Mouse (Mus musculus): ENCODE results near the gene Rps16. TPM values are rescaled to one million over a fixed set of nuclear protein-coding genes. Genes with fewer than 3 reads are reported as not detected.
"Not testable (repeated sequence)": the region's sequence is repeated elsewhere in the genome, so short reads cannot be mapped to it uniquely, and the experiment has no call there.

Rps16 gene
- total RNA-seq, 4 experiments from 2014 or later = 521 to 591 (median 572) TPM

DNA sequence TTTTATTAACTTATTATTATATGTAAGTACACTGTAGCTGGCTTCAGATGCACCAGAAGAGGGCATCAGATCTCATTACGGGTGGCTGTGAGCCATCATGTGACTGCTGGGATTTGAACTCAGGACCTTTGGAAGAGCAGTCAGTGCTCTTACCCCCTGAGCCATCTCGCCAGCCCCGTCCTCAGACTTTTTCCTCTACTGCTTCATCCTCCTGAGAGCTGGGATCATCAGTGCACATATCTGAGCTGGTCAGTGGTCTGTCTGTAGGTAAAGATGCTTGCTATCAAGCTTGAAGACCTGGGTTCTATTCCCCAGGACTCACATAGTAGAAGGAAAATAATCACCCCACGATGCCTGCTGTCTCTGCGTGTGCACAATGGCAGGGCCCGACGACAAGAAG is 36.9 kb downstream of the Rps16 start:
- DNase-seq (ENCODE audit: low spot score in 2 of 2) = not testable (repeated sequence)

- no peak for DNase-seq (ENCODE audit: low spot score in 2 of 2)
Measured at GRCm38 (mm10) chr7:28390331-28390730, 39.9 kb downstream of the Rps16 start.

GRCm38 (mm10) chr7:28392429-28393271 is 42.2 kb downstream of the Rps16 start, which contains the start of the genes Med29 and Paf1:
TSS of gene Med29 (minus strand) at chr7:28392708.
TSS of gene Paf1 (plus strand) at chr7:28392951.
- peak; percentile 93 to 99 for DNase-seq (ENCODE audit: low spot score in 2 of 2)

- no peak for DNase-seq (ENCODE audit: low spot score in 2 of 2)
Measured at GRCm38 (mm10) chr7:28393272-28393951, 43.0 kb downstream of the Rps16 start.

DNA sequence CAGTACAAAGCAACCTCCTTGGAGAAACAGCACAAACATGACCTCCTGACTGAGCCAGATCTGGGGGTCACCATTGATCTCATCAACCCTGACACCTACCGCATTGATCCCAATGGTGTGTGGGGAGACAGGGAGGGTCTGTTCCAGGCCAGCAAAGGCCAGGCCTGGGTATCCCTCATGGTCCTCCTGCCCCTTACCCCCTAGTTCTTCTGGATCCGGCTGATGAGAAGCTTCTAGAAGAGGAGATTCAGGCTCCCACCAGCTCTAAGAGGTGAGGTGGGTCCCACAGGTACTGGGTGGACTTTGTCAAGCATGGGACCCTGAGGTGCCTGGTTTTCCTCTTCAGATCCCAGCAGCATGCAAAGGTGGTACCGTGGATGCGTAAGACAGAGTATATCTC is 45.0 kb downstream of the Rps16 start:
- DNase-seq (ENCODE audit: low spot score in 2 of 2) = no peak

- no peak for DNase-seq (ENCODE audit: low spot score in 2 of 2)
Measured at GRCm38 (mm10) chr7:28398000-28398399, 47.5 kb downstream of the Rps16 start.

DNA sequence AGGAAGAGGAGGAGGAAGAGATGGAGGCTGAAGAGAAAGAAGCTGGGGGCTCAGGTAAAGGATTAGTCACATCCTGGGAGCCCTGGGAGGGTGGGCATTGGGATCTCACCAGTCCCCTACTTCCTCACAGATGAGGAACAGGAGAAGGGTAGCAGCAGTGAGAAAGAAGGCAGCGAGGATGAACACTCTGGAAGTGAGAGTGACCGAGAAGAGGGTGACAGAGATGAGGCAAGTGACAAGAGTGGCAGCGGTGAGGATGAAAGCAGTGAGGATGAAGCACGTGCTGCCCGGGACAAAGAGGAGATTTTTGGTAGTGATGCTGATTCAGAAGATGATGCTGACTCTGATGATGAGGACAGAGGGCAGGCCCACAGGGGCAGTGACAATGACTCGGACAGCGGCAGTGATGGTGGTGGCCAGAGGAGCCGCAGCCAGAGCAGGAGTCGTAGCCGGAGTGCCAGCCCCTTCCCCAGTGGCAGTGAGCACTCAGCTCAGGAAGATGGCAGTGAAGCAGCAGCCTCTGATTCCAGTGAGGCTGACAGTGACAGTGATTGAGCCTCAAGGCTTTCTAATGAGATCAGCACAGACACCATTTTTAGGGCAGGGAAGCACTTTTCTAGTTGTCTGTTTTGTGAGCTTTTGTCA is 48.4 kb downstream of the Rps16 start:
- DNase-seq (ENCODE audit: low spot score in 2 of 2) = no peak

- DNase-seq (ENCODE audit: low spot score in 2 of 2) = no peak
Measured at GRCm38 (mm10) chr7:28401030-28401429, 50.6 kb downstream of the Rps16 start.

DNA sequence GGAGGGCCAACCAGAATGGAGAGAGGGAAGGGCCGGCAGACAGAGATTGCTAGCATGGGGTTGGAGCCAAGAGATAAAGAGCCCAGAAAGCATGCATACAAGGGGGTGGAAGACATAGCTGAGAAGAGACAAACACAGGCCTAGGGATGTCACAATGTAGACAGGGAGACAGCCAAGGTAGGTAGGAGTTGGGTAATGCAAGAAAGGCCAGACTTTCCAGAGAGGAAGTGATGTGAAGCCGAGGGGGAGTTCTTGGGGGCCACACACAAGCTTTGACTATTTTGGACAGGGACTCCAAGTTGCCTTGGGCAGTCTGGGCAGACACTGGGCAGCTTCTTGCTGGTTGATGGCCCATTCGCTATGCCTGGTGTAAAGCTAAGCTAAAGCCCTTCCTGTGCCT is 51.5 kb downstream of the Rps16 start:
- no peak for DNase-seq (ENCODE audit: low spot score in 2 of 2)

Other genes with a start within 250 kb of the Rps16 start
- under 1 TPM; 0.06 to 0.12 (median 0.07) TPM for gene 9530053A07Rik, start 221.2 kb upstream of the Rps16 start, total RNA-seq (2022)
- 10 to 100 TPM; 47.8 to 59.8 (median 56.9) TPM for gene Fbl, start 180.9 kb upstream of the Rps16 start, total RNA-seq (2022)
- 10 to 100 TPM; 42.5 to 45.3 (median 44.3) TPM for gene Dyrk1b, start 171.2 kb upstream of the Rps16 start, total RNA-seq (2022)
- gene Eid2, start 82.8 kb upstream of the Rps16 start, total RNA-seq (2022) = 10 to 100 TPM; 56.5 to 59.8 (median 58.3) TPM
- gene Eid2b, start 72.9 kb upstream of the Rps16 start, total RNA-seq (2022) = 10 to 100 TPM; 30.6 to 34.2 (median 33.4) TPM
- gene Selenov, start 59.5 kb upstream of the Rps16 start, total RNA-seq (2022) = 1 to 10 TPM in 2 of 4 experiments, under 1 TPM in 2; 0.72 to 1.9 (median 1.0) TPM
- gene Dll3, start 48.4 kb upstream of the Rps16 start, total RNA-seq (2022) = 1 to 10 TPM in 2 of 4 experiments, under 1 TPM in 2; 0.59 to 2.9 (median 0.95) TPM
- gene Timm50, start 38.6 kb upstream of the Rps16 start, total RNA-seq (2022) = 10 to 100 TPM; 34.8 to 39.2 (median 39.1) TPM
- gene Supt5, start 11.9 kb upstream of the Rps16 start, total RNA-seq (2022) = 100 to 1,000 TPM; 117 to 123 (median 121) TPM
- 1 to 10 TPM; 6.2 to 8.4 (median 8.0) TPM for gene Plekhg2, start 21.9 kb downstream of the Rps16 start, total RNA-seq (2022)
- gene Zfp36, start 29.6 kb downstream of the Rps16 start, total RNA-seq (2022) = 1 to 10 TPM; 2.1 to 6.1 (median 3.6) TPM
- 10 to 100 TPM; 13.2 to 17.4 (median 16.3) TPM for gene Med29, start 42.1 kb downstream of the Rps16 start, total RNA-seq (2022)
- gene Paf1, start 42.3 kb downstream of the Rps16 start, total RNA-seq (2022) = 10 to 100 TPM; 51.1 to 77.7 (median 63.9) TPM
- gene Gmfg, start 86.8 kb downstream of the Rps16 start, total RNA-seq (2022) = 1 to 10 TPM in 2 of 4 experiments, under 1 TPM in 2; 0.38 to 5.7 (median 1.9) TPM
- 10 to 100 TPM; 77.6 to 83.2 (median 81.1) TPM for gene Lrfn1, start 101.3 kb downstream of the Rps16 start, total RNA-seq (2022)
- gene Ifnl2, start 159.8 kb downstream of the Rps16 start, total RNA-seq (2022) = not detected
- gene Ifnl3, start 172.2 kb downstream of the Rps16 start, total RNA-seq (2022) = not detected
- gene Sycn, start 190.2 kb downstream of the Rps16 start, total RNA-seq (2022) = not detected
- gene Nccrp1, start 196.6 kb downstream of the Rps16 start, total RNA-seq (2022) = under 1 TPM in 3 of 4 experiments, not detected in 1; 0.23 to 0.49 (median 0.39) TPM
- 10 to 100 TPM; 58.2 to 70.1 (median 61.7) TPM for gene Samd4b, start 247.5 kb downstream of the Rps16 start, total RNA-seq (2022)
- 1 to 10 TPM; 8.4 to 9.0 (median 8.5) TPM for gene Pak4, start 247.5 kb downstream of the Rps16 start, total RNA-seq (2022)